Mouse (Mus musculus): ENCODE measurements around the gene Fam107a.

DNA sequence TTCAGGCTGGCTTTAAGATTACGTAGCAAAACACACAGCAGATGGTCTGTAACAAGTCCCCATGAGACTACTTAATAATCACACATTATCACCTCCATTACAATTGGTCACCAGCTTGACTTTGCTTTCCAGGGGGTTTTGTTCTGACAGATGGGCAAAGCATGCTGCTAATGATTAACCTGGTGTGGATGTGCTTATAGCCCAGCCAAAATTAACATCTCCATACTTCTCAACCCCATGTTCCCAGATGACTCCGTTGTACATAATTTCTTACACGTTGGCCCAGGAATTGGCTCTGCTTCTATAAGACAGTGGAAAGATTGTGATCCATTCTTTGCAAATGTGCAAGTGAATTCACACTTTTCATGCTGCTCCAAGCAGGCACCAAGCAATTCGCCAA is 7.9 kb upstream of the Fam107a start:
- TF ChIP-seq CTCF (IDR thresholded peaks at IDR 0.05; ENCODE audit: low read depth) (no peak), EP300 (IDR thresholded peaks at IDR 0.05; ENCODE audit: low read depth) (no peak)

Data from liver, postnatal 0 days (tissue).